8 mouse cellular contexts compared by ENCODE assay signal in the genomic region with DNA sequence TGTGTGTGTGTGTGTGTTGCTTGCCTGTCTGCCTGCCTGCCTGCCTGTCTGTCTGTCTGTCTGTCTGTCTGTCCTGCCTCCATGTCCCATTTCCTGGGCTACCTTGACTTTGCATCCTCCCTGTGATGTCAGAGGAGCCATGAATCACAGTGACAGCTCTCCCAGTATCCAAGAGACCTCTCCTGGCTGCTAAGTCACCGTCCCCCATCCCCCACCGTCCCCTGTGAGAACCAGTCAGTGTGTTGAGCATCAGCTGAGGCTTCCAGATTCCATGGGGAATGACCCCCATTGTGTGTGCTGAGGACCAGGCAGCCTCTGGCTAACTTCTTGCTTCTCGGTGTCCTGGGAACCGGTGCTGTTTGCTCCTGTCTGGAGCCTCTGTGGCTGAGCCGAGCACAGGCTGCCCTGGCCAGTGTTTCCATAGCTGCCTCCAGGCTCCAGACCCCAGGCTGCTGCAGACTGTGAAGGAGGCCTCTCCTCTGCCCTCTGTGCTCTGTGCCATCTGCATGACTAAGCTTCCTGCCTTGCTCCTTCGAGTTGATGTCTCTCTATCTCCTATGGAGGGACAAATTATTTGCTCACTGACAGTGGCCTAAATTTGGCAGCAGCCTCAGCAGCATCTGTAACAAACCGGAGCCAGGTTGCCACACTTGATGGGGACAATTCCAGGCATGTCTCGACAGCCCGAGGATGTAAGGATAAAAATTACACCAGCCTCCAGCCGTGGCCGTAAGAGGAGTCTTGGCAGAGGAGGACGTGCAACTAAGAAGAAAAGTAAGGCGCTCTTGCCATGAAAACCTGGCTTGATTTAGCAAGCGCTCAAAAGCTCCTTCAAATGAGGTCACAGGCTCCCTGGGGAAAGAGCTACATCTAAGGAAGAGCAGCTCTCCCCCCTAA.
DNase-seq lines count a peak whose midpoint lies in the region; ATAC-seq lines count a peak whose summit lies in the region.

No protein-coding gene starts in this region.

- intact Hi-C loops in left cerebral cortex, postnatal 10 days (cut with DNase I), result loop anchor here (5.0 kb wide), 1 partner anchor 46 kb away; no protein-coding TSS in a partner anchor

- H3K27me3 ChIP-seq in embryonic facial prominence, embryonic 13.5 days, result no peaks in the 10 kb centered on the region
- H3K27me3 ChIP-seq in hindbrain, embryonic 14.5 days (ENCODE audit: control insufficient read depth, insufficient read depth, low read length), result no peaks in the 10 kb centered on the region
- no peaks in the 10 kb centered on the region for H3K27me3 ChIP-seq in neural tube, embryonic 15.5 days (replicated peaks)

- no peaks in the 10 kb centered on the region for H3K9me3 ChIP-seq in embryonic facial prominence, embryonic 13.5 days
- H3K9me3 ChIP-seq in hindbrain, embryonic 14.5 days (ENCODE audit: control insufficient read depth, low read length), result no peaks in the 10 kb centered on the region
- H3K9me3 ChIP-seq in neural tube, embryonic 15.5 days (replicated peaks), result no peaks in the 10 kb centered on the region

- peak overlapping the region; percentile 71 for H3K27ac ChIP-seq in embryonic facial prominence, embryonic 13.5 days
- H3K27ac ChIP-seq in hindbrain, embryonic 14.5 days, result peak overlapping the region; percentile 63
- H3K27ac ChIP-seq in neural tube, embryonic 15.5 days (replicated peaks), result peak overlapping the region; percentile 74

- 0 out of 2 replicates have a peak overlapping the region, but pooled peaks have one; percentile 22 for H3K9ac ChIP-seq in embryonic facial prominence, embryonic 13.5 days
- no peak overlapping the region for H3K9ac ChIP-seq in hindbrain, embryonic 14.5 days
- H3K9ac ChIP-seq in neural tube, embryonic 15.5 days (replicated peaks), result no peak overlapping the region

- no peak overlapping the region for H3K4me2 ChIP-seq in embryonic facial prominence, embryonic 13.5 days
- H3K4me2 ChIP-seq in hindbrain, embryonic 14.5 days (replicated peaks), result no peak overlapping the region
- no peak overlapping the region for H3K4me2 ChIP-seq in neural tube, embryonic 15.5 days

- ATAC-seq in embryonic facial prominence, embryonic 13.5 days (ENCODE audit: insufficient number of reproducible peaks, insufficient read depth, low FRiP score, low TSS enrichment, low read depth), result no peak
- ATAC-seq in hindbrain, embryonic 14.5 days (ENCODE audit: low FRiP score), result no peak
- ATAC-seq in neural tube, embryonic 15.5 days (ENCODE audit: low FRiP score), result peak; percentile 45; the same call in 1 of the 2 replicates
- ATAC-seq in monocyte, adult 5-6 weeks (replicated peaks; ENCODE audit: insufficient number of reproducible peaks, low FRiP score, low TSS enrichment, poor library complexity, severe bottlenecking), result no peak

- 31% methylated on average over 14 of the region's 14 CpGs for WGBS in embryonic facial prominence, embryonic 13.5 days
- 32% methylated on average over 14 of the region's 14 CpGs for WGBS in hindbrain, embryonic 14.5 days
- WGBS in neural tube, embryonic 15.5 days, result 30% methylated on average over 14 of the region's 14 CpGs

- peak; percentile 36 to 66 for DNase-seq in left cerebral cortex, adult 18-20 months (ENCODE audit: low spot score in 2 of 2)
- DNase-seq in left cerebral cortex, postnatal 10 days (ENCODE audit: extremely low spot score in 1 of 2, low spot score in 2 of 2), result no peak
- DNase-seq in hindbrain, embryonic 14.5 days (ENCODE audit: low spot score), result no peak
- DNase-seq in urinary bladder, adult 18-20 months (ENCODE audit: low spot score in 2 of 2), result no peak
- no peak for DNase-seq in urinary bladder, postnatal 10 days (ENCODE audit: low spot score)

- peaks cover 38% of the 10 kb centered on the region for H3K4me1 ChIP-seq in embryonic facial prominence, embryonic 13.5 days
- peaks cover 15% of the 10 kb centered on the region for H3K4me1 ChIP-seq in hindbrain, embryonic 14.5 days (replicated peaks; ENCODE audit: control insufficient read depth, insufficient read depth, low read length)
- H3K4me1 ChIP-seq in neural tube, embryonic 15.5 days, result peaks cover 27% of the 10 kb centered on the region

- H3K4me3 ChIP-seq in embryonic facial prominence, embryonic 13.5 days, result no peak overlapping the region
- H3K4me3 ChIP-seq in hindbrain, embryonic 14.5 days (replicated peaks; ENCODE audit: low read length), result no peak overlapping the region
- H3K4me3 ChIP-seq in neural tube, embryonic 15.5 days (replicated peaks), result no peak overlapping the region

- H3K36me3 ChIP-seq in embryonic facial prominence, embryonic 13.5 days, result no peaks in the 10 kb centered on the region
- H3K36me3 ChIP-seq in hindbrain, embryonic 14.5 days (replicated peaks; ENCODE audit: control insufficient read depth, insufficient read depth), result no peaks in the 10 kb centered on the region
- no peaks in the 10 kb centered on the region for H3K36me3 ChIP-seq in neural tube, embryonic 15.5 days

Comparison
In these comparisons a context has a peak if more than half of its experiments do, and no peak if none do; other contexts are left out.
1. DNase-seq: peak in left cerebral cortex, adult 18-20 months (2 of 2); none in left cerebral cortex, postnatal 10 days (0 of 2), hindbrain, embryonic 14.5 days (single experiment), urinary bladder, adult 18-20 months (0 of 2) and urinary bladder, postnatal 10 days (single experiment).
2. Peak in every context shown above with its lines, with median percentiles within 50 percentile points of each other: H3K27ac ChIP-seq.